Mouse (Mus musculus): ENCODE data around the gene Gmcl1.

Gmcl1 gene

GRCm38 (mm10) chr6:86732276-86733173 lies 658 bp downstream of the Gmcl1 start:
- DNase-seq: peak; percentile 65

- no peak for DNase-seq
Observed at GRCm38 (mm10) chr6:86728711-86729110, 4.5 kb downstream of the Gmcl1 start.

- no peak for DNase-seq
Observed at GRCm38 (mm10) chr6:86721977-86722376, 11.2 kb downstream of the Gmcl1 start.

- DNase-seq: no peak
Observed at GRCm38 (mm10) chr6:86708072-86708774, 25.0 kb downstream of the Gmcl1 start.

GRCm38 (mm10) chr6:86702577-86702976 lies 30.6 kb downstream of the Gmcl1 start:
- DNase-seq: no peak

- no peak for DNase-seq
Observed at GRCm38 (mm10) chr6:86697903-86698302, 35.3 kb downstream of the Gmcl1 start.

- no peak for DNase-seq
Observed at GRCm38 (mm10) chr6:86696213-86696612, 37.0 kb downstream of the Gmcl1 start.

GRCm38 (mm10) chr6:86694465-86694864 lies 38.7 kb downstream of the Gmcl1 start:
- peak; percentile 73 for DNase-seq

- DNase-seq: no peak
Observed at GRCm38 (mm10) chr6:86689671-86690070, 43.5 kb downstream of the Gmcl1 start.

- DNase-seq: no peak
Observed at GRCm38 (mm10) chr6:86686971-86687370, 46.2 kb downstream of the Gmcl1 start.

- peak; percentile 9 for DNase-seq
Observed at GRCm38 (mm10) chr6:86684655-86685011, 48.5 kb downstream of the Gmcl1 start.

GRCm38 (mm10) chr6:86683872-86684654 lies 49.1 kb downstream of the Gmcl1 start, which contains the start of gene Snrnp27:
Gene Snrnp27 (minus strand): TSS chr6:86684522.
- DNase-seq: peak; percentile 92

- no peak for DNase-seq
Observed at GRCm38 (mm10) chr6:86681289-86681688, 51.9 kb downstream of the Gmcl1 start.

- DNase-seq: no peak
Observed at GRCm38 (mm10) chr6:86678341-86678740, 54.8 kb downstream of the Gmcl1 start.

GRCm38 (mm10) chr6:86670873-86671272 lies 62.3 kb downstream of the Gmcl1 start:
- DNase-seq: peak; percentile 70

- DNase-seq: peak; percentile 100
Observed at GRCm38 (mm10) chr6:86669240-86669727, 63.9 kb downstream of the Gmcl1 start.

- DNase-seq: no peak
Observed at GRCm38 (mm10) chr6:86668580-86669239, 64.5 kb downstream of the Gmcl1 start, which contains the start of gene Mxd1. Gene Mxd1 (minus strand): TSS chr6:86669161.

GRCm38 (mm10) chr6:86667061-86667460 lies 66.1 kb downstream of the Gmcl1 start:
- no peak for DNase-seq

GRCm38 (mm10) chr6:86665560-86666307 lies 67.4 kb downstream of the Gmcl1 start:
- DNase-seq: no peak

- DNase-seq: no peak
Observed at GRCm38 (mm10) chr6:86665076-86665475, 68.1 kb downstream of the Gmcl1 start.

- no peak for DNase-seq
Observed at GRCm38 (mm10) chr6:86660161-86660877, 72.9 kb downstream of the Gmcl1 start.

All from thymus, postnatal 14 days (tissue).